Mouse (Mus musculus) lung, embryonic 16.5 days (tissue): ENCODE results near the gene Tmx4. TPM values are rescaled to one million over a fixed set of nuclear protein-coding genes. Genes with fewer than 3 reads are reported as not detected.
"Not testable (repeated sequence)": the region's sequence is repeated elsewhere in the genome, so short reads cannot be mapped to it uniquely, and the experiment has no call there.

Experiments used
- ATAC-seq: fragments of 200-750 bp; cut with Nextera tagmentation; 2 replicates; pipeline ENCODE4 v1.8.0; 2017; ENCODE audit warnings: low read depth, mild to moderate bottlenecking, moderate library complexity
- H3K27ac ChIP-seq: fragments of 300-500 bp; sonication (generic); 2 replicates; pipeline ENCODE4 v1.5.1; 2014; ENCODE audit warnings: mild to moderate bottlenecking, control low read depth, low read length
- H3K27me3 ChIP-seq: fragments of 300-500 bp; sonication (generic); 2 replicates; pipeline ENCODE4 v1.6.1; 2014; ENCODE audit warnings: low read depth, low read length, mixed read lengths; ENCODE audit not compliant: control insufficient read depth, insufficient read depth
- H3K36me3 ChIP-seq: fragments of 300-500 bp; sonication (generic); 2 replicates; pipeline ENCODE4 v1.6.1; 2014; ENCODE audit warnings: low read length; ENCODE audit not compliant: control insufficient read depth, insufficient read depth
- H3K4me1 ChIP-seq: fragments of 300-500 bp; sonication (generic); replicated peaks from 2 replicates; pipeline ENCODE4 v1.6.1; 2014; ENCODE audit warnings: low read length, mixed read lengths; ENCODE audit not compliant: control insufficient read depth, insufficient read depth
- H3K4me2 ChIP-seq: fragments of 300-500 bp; sonication (generic); 2 replicates; pipeline ENCODE4 v1.6.1; 2014; ENCODE audit warnings: low read depth, low read length, control low read depth
- H3K4me3 ChIP-seq: fragments of 300-500 bp; sonication (generic); 2 replicates; pipeline ENCODE4 v1.5.1; 2014; ENCODE audit warnings: mild to moderate bottlenecking, low read length, control low read depth
- H3K9ac ChIP-seq: fragments of 300-500 bp; sonication (generic); 2 replicates; pipeline ENCODE4 v1.6.1; 2014; ENCODE audit warnings: low read length, control low read depth
- H3K9me3 ChIP-seq: fragments of 300-500 bp; sonication (generic); 2 replicates; pipeline ENCODE4 v1.6.1; 2016; ENCODE audit warnings: low read length; ENCODE audit not compliant: control insufficient read depth
- WGBS: fragments of 180-500 bp; shearing (Covaris S2); extraction: QIAGEN DNeasy Blood & Tissue Kit; methylation state at CpG from one replicate; pipeline ENCODE4 v1.1.7; 2014; 5-methylcytosine and 5-hydroxymethylcytosine counted together
- polyA plus RNA-seq: library from polyadenylated mRNA; unstranded; fragments of >200 nt; fragmentation: Nextera tagmentation; extraction: Ambion mirVana; gene quantifications from 2 replicates; pipeline ENCODE4 v1.2.1, GENCODE M21; 2015

The Tmx4 gene
- polyA plus RNA-seq, 1 experiment from 2014 or later = 21.4 TPM

DNA sequence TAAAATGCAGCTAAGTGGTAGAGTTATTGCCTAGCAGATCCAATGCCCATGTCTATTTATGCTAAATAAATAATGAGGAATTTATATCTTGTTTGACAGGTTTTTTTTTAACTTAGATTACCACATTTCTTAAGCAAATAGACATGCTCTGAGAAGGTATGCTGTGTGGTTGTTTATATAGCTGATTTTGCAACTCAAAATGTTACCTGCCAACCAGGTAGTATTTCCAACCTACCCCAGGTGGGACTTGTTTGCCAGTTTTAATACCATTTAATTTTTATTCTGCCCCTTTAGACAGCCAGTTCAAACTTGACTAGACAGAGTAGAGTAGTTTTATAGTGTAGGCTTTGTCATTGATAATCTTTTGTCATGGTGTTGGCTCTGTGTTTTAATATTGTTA lies 10.7 kb upstream of the Tmx4 start:
- Histone ChIP-seq H3K4me3 (no peak overlapping the region), H3K36me3 (no peaks in the 10 kb centered on the region), H3K4me1 (no peaks in the 10 kb centered on the region), H3K27ac (no peak overlapping the region), H3K9ac (no peak overlapping the region), H3K4me2 (no peak overlapping the region), H3K9me3 (no peaks in the 10 kb centered on the region), H3K27me3 (no peaks in the 10 kb centered on the region)
- ATAC-seq = no peak

DNA sequence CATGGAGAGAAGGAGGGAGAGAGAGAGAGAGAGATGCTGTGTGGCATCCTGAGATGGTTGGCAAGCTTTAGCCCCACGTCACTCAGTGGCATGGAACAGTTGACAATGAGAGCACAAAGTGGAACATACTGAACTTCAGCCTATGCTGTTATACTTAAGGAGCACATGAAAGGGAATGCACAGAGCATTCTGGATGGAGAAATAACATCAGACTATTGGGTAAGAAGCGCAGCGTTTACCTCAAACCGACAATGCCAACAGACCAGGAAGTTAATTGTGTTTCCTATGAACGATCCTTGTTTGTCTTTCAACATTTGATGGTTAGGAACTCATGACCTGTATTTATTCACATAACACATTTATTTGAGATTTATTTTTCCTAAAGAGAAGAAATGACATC lies 8.8 kb upstream of the Tmx4 start:
- no peak overlapping the region for H3K4me3 ChIP-seq
- no peak overlapping the region for H3K9ac ChIP-seq
- no peaks in the 10 kb centered on the region for H3K27me3 ChIP-seq
- no peak overlapping the region for H3K27ac ChIP-seq
- no peak for ATAC-seq
- WGBS = 66% methylated on average over 5 of the region's 5 CpGs
- no peaks in the 10 kb centered on the region for H3K36me3 ChIP-seq
- H3K4me1 ChIP-seq = no peaks in the 10 kb centered on the region
- H3K9me3 ChIP-seq = no peaks in the 10 kb centered on the region
- no peak overlapping the region for H3K4me2 ChIP-seq

DNA sequence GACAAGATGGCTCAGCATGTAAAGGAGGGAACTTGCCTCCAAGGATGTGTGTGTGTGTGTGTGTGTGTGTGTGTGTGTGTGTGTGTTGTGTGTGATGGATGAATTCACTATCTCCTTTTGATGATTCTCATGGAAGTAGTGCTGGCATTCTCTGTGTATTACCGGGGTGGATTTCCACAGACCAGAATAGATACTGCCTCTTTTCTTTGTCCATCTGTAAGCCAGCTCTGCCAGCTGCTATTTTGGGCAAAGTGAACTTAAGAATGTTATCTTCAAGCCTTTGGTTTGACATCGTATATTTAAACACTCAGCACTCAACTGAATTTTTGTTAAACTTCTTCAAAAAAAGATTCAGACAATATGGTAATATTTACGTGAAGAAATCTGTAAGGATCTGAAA lies 5.1 kb upstream of the Tmx4 start:
- Histone ChIP-seq H3K27ac (no peak overlapping the region), H3K36me3 (no peaks in the 10 kb centered on the region), H3K4me3 (no peak overlapping the region), H3K9ac (no peak overlapping the region), H3K4me1 (peaks cover 4% of the 10 kb centered on the region), H3K4me2 (no peak overlapping the region), H3K27me3 (no peaks in the 10 kb centered on the region), H3K9me3 (no peaks in the 10 kb centered on the region)
- ATAC-seq = no peak
- 38% methylated on average over 3 of the region's 3 CpGs for WGBS

DNA sequence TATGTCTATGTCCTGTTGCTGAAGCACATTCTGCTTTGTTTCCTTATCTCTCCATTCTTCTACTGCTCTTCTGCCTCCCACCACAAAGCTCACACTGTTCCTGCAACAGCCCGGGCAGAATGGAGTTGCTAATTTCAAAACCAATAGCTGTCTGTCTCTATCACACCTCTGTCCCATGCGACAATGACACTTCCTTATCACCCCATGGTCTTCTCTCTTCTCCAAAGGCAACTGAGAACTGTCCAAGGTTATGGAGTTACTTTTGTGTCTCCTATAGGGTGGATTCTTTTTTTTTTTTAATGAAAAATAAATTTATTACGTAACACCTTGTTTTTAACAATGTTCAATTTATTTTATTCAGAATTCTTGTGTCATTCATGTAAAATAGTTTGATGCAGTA lies 1.8 kb upstream of the Tmx4 start:
- H3K4me3 ChIP-seq = no peak overlapping the region
- H3K36me3 ChIP-seq = no peaks in the 10 kb centered on the region
- WGBS = 54% methylated on average over 3 of the region's 3 CpGs
- no peaks in the 10 kb centered on the region for H3K9me3 ChIP-seq
- H3K9ac ChIP-seq = no peak overlapping the region
- ATAC-seq = no peak
- H3K4me2 ChIP-seq = no peak overlapping the region
- H3K27me3 ChIP-seq = no peaks in the 10 kb centered on the region
- H3K27ac ChIP-seq = no peak overlapping the region
- H3K4me1 ChIP-seq = peaks cover 10% of the 10 kb centered on the region

DNA sequence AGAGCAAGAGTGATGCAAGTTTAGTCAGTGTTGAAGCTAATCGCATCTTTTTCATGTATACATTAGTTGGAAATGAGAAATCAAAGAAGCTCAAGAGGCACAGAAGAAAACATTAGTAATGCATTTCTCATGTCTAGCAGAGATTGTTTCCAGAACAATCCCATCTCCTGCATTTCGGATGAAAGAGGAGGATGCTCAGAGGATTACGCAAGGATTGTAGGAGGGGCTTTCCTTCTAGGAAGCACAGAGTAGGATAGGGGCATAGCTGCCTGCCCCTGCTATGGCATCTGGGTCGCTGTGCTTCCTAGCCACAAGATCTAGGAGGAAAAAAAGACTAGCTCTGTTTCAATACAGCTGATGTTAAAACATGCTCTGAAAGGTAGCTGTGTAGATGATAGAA lies 1.2 kb upstream of the Tmx4 start:
- no peak overlapping the region for H3K4me2 ChIP-seq
- 58% methylated on average over 4 of the region's 4 CpGs for WGBS
- peaks cover 10% of the 10 kb centered on the region for H3K4me1 ChIP-seq
- H3K9me3 ChIP-seq = no peaks in the 10 kb centered on the region
- H3K27ac ChIP-seq = no peak overlapping the region
- no peak overlapping the region for H3K9ac ChIP-seq
- no peaks in the 10 kb centered on the region for H3K36me3 ChIP-seq
- H3K4me3 ChIP-seq = no peak overlapping the region
- no peaks in the 10 kb centered on the region for H3K27me3 ChIP-seq
- no peak for ATAC-seq

DNA sequence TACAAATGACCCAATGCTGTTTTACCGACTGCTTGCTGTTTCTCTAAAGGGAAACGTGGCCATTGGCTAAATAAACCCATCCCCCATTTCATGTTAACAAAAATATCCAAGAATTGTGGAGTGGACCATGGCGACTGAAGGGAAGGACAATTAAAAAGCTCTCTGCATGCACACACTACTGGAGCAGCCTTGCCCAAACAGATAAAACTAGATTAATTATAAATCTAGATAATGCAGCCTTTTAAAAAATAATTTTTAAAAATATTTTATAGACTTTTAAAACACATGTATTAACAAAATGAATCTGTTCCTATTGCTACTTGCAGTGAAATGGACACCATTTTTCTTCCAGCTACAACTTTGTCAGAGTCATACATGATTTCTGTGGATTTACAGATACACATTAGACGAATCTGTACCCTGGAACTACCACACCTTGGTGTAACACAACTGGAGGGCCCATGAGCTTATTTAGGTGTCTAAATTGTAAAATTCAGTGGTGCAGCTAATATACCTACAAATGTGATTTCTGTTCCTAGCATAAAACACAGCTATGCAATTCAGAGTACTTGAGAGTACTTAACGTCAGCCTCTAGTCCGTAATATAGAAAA lies 462 bp upstream of the Tmx4 start:
- Histone ChIP-seq H3K4me2 (peak overlapping the region; percentile 81), H3K4me3 (peak overlapping the region; percentile 95), H3K36me3 (no peaks in the 10 kb centered on the region), H3K4me1 (peaks cover 10% of the 10 kb centered on the region), H3K9ac (no peak overlapping the region), H3K9me3 (no peaks in the 10 kb centered on the region), H3K27ac (peak overlapping the region; percentile 72), H3K27me3 (no peaks in the 10 kb centered on the region)
- no peak for ATAC-seq
- 24% methylated on average over 6 of the region's 6 CpGs for WGBS

DNA sequence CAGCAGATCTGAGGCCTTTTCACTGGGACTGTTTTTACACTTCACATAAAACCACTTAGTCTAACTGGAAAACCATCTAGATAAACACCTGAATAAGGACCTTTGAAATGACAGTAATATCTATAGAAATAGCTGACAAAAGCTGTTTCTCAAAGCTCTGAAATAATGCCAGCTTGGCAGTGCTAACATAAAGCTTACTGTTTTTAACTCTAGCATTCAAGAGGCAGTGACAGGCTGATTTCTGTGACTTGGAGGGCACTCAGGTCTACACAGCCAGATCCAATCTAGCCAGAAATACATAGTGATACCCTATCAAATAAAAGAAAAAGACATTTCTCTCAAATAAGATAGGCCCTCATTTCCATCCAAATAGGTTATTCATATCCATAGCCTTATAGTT lies 1.6 kb downstream of the Tmx4 start:
- Histone ChIP-seq H3K4me3 (no peak overlapping the region), H3K4me1 (peaks cover 10% of the 10 kb centered on the region), H3K27ac (no peak overlapping the region), H3K9me3 (no peaks in the 10 kb centered on the region), H3K36me3 (no peaks in the 10 kb centered on the region; the same call in 1 of the 2 replicates), H3K9ac (no peak overlapping the region), H3K4me2 (no peak overlapping the region), H3K27me3 (no peaks in the 10 kb centered on the region)
- ATAC-seq = no peak

DNA sequence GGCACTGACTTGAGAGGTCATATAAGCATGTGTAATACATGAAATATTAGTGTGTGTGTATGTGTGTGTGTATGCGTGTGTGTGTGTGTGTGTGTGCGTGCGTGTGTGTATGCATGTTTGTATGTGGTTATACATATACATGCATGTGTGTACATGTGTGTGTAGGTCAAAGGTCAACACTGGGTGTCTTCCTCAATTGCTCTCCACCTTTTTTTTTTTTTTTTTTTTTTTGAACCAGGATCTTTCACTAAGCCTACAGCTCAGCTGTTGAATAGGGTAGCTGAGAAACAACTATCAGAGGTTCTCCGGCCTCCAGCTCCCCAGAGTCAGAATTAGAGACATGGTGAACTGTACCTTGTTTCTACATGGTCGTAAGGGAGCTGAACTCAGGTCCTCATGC lies 2.6 kb downstream of the Tmx4 start:
- Histone ChIP-seq H3K4me1 (peaks cover 10% of the 10 kb centered on the region), H3K4me3 (no peak overlapping the region), H3K9ac (no peak overlapping the region), H3K27me3 (no peaks in the 10 kb centered on the region), H3K4me2 (no peak overlapping the region), H3K36me3 (no peaks in the 10 kb centered on the region; the same call in 1 of the 2 replicates), H3K9me3 (no peaks in the 10 kb centered on the region), H3K27ac (no peak overlapping the region)
- WGBS = 92% methylated on average over 5 of the region's 5 CpGs
- ATAC-seq = no peak

DNA sequence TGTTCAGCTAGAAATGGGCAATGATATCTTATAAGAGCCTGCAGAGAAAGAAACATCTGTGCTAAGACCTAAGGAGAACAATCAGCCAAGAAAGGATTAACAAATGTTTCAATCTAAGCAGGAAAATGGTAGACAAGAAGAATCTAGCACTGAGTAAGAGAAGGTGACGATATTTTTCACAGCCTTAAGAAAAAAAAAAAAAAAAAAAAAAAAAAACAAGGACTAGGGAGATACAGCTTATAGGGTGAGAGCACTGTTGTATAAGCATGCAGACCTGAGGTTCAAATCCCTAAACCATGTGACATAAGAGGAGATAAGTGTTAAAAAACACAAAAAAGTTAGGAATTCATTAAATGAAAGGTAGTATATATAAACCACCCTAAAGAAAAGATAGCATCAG lies 3.5 kb downstream of the Tmx4 start:
- Histone ChIP-seq H3K9ac (no peak overlapping the region), H3K27ac (no peak overlapping the region), H3K27me3 (no peaks in the 10 kb centered on the region), H3K36me3 (no peaks in the 10 kb centered on the region; the same call in 1 of the 2 replicates), H3K4me3 (no peak overlapping the region), H3K9me3 (no peaks in the 10 kb centered on the region), H3K4me1 (peaks cover 10% of the 10 kb centered on the region), H3K4me2 (no peak overlapping the region)
- WGBS = 89% methylated on average over 1 of the region's 1 CpGs
- ATAC-seq = no peak

DNA sequence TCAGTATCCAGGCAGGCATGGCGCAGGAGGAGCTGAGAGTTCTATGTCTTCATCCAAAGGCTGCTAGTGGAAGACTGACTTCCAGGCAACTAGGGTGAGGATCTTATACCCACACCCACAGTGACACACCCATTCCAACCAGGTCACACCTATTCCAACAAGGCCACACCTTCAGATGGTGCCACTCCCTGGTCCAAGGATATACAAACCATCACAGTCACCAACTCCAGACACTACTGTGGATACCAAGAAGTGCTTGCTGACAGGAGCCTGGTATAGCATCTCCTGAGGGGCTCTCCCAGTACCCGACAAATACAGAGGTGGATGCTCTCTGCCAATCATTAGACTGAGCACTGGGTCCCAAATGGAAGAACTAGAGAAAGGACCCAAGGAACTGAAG lies 15.4 kb downstream of the Tmx4 start:
- not testable (repeated sequence) for ATAC-seq, H3K36me3 ChIP-seq, H3K27me3 ChIP-seq, H3K27ac ChIP-seq, H3K4me1 ChIP-seq, H3K9ac ChIP-seq, H3K9me3 ChIP-seq, H3K4me3 ChIP-seq, H3K4me2 ChIP-seq
- WGBS = 93% methylated on average over 1 of the region's 2 CpGs
